Mouse (Mus musculus): Measurements from ENCODE around the gene Tmem116. TPM values are rescaled to one million over a fixed set of nuclear protein-coding genes. Genes with fewer than 3 reads are reported as not detected.

Gene Tmem116
- polyA plus RNA-seq, 1 experiment from 2014 or later, result 2.1 TPM

- Histone ChIP-seq H3K4me1 (replicated peaks) (peaks cover 41% of the 10 kb centered on the region), H3K27me3 (no peaks in the 10 kb centered on the region), H3K36me3 (peaks cover 45% of the 10 kb centered on the region), H3K4me2 (peak overlapping the region; percentile 81), H3K4me3 (peak overlapping the region; percentile 79; the same call in 1 of the 2 replicates), H3K27ac (replicated peaks) (no peak overlapping the region), H3K9me3 (no peaks in the 10 kb centered on the region), H3K9ac (peak overlapping the region; percentile 60)
- 80% methylated on average over 9 of the region's 9 CpGs for WGBS
- ATAC-seq (ENCODE audit: low read depth), result no peak
Measured at GRCm38 (mm10) chr5:121450476-121450875, 1.2 kb upstream of the Tmem116 start.

GRCm38 (mm10) chr5:121451203-121451602 is 490 bp upstream of the Tmem116 start:
- peaks cover 41% of the 10 kb centered on the region for H3K4me1 ChIP-seq (replicated peaks)
- peak overlapping the region; percentile 96 for H3K27ac ChIP-seq (replicated peaks)
- peaks cover 38% of the 10 kb centered on the region for H3K36me3 ChIP-seq
- WGBS, result 28% methylated on average over 8 of the region's 8 CpGs
- peak overlapping the region; percentile 81 for H3K4me2 ChIP-seq
- peak overlapping the region; percentile 79 for H3K4me3 ChIP-seq
- ATAC-seq (ENCODE audit: low read depth), result no peak
- H3K9me3 ChIP-seq, result no peaks in the 10 kb centered on the region
- no peaks in the 10 kb centered on the region for H3K27me3 ChIP-seq
- peak overlapping the region; percentile 91 for H3K9ac ChIP-seq

GRCm38 (mm10) chr5:121452026-121452869 is 555 bp downstream of the Tmem116 start, which contains the start of gene Erp29:
Erp29 (minus strand) TSS chr5:121452506.
- H3K4me1 ChIP-seq (replicated peaks), result peaks cover 41% of the 10 kb centered on the region
- peak within 1 kb of the TSS; percentile 98 for H3K9ac ChIP-seq
- H3K9me3 ChIP-seq, result no peaks in the 10 kb centered on the region
- peak within 1 kb of the TSS; percentile 79 for H3K4me3 ChIP-seq
- H3K4me2 ChIP-seq, result peak within 1 kb of the TSS; percentile 81
- peaks cover 27% of the 10 kb centered on the region for H3K36me3 ChIP-seq
- no peaks in the 10 kb centered on the region for H3K27me3 ChIP-seq
- under 1% methylated on average over 79 of the region's 97 CpGs for WGBS
- ATAC-seq (ENCODE audit: low read depth), result peak; percentile 95
- H3K27ac ChIP-seq (replicated peaks), result peak within 1 kb of the TSS; percentile 96

GRCm38 (mm10) chr5:121452906-121453305 is 1.2 kb downstream of the Tmem116 start:
- Histone ChIP-seq H3K9ac (peak overlapping the region; percentile 98), H3K9me3 (no peaks in the 10 kb centered on the region), H3K4me2 (peak overlapping the region; percentile 79), H3K4me1 (replicated peaks) (peaks cover 41% of the 10 kb centered on the region), H3K27me3 (no peaks in the 10 kb centered on the region), H3K4me3 (peak overlapping the region; percentile 79), H3K36me3 (peaks cover 21% of the 10 kb centered on the region), H3K27ac (replicated peaks) (peak overlapping the region; percentile 96)
- 6% methylated on average over 9 of the region's 9 CpGs for WGBS
- ATAC-seq (ENCODE audit: low read depth), result no peak; the same call in 1 of the 2 replicates

- H3K27ac ChIP-seq (replicated peaks), result no peak overlapping the region
- no peaks in the 10 kb centered on the region for H3K9me3 ChIP-seq
- H3K4me1 ChIP-seq (replicated peaks), result peaks cover 41% of the 10 kb centered on the region
- peaks cover 11% of the 10 kb centered on the region for H3K36me3 ChIP-seq
- H3K4me3 ChIP-seq, result 0 out of 2 replicates have a peak overlapping the region, but pooled peaks have one; percentile 79
- H3K9ac ChIP-seq, result no peak overlapping the region
- ATAC-seq (ENCODE audit: low read depth), result no peak
- peak overlapping the region; percentile 79; the same call in 1 of the 2 replicates for H3K4me2 ChIP-seq
- WGBS, result 95% methylated on average over 13 of the region's 13 CpGs
- H3K27me3 ChIP-seq, result no peaks in the 10 kb centered on the region
Measured at GRCm38 (mm10) chr5:121453743-121454502, 2.2 kb downstream of the Tmem116 start.

GRCm38 (mm10) chr5:121454503-121454782 is 2.8 kb downstream of the Tmem116 start:
- H3K9me3 ChIP-seq, result no peaks in the 10 kb centered on the region
- peaks cover 5% of the 10 kb centered on the region for H3K36me3 ChIP-seq
- peaks cover 37% of the 10 kb centered on the region for H3K4me1 ChIP-seq (replicated peaks)
- H3K4me3 ChIP-seq, result no peak overlapping the region
- WGBS, result 92% methylated on average over 3 of the region's 3 CpGs
- no peak overlapping the region for H3K27ac ChIP-seq (replicated peaks)
- ATAC-seq (ENCODE audit: low read depth), result no peak
- no peak overlapping the region for H3K9ac ChIP-seq
- H3K27me3 ChIP-seq, result no peaks in the 10 kb centered on the region
- no peak overlapping the region for H3K4me2 ChIP-seq

- H3K27ac ChIP-seq (replicated peaks), result no peak overlapping the region
- WGBS, result 70% methylated on average over 9 of the region's 9 CpGs
- no peaks in the 10 kb centered on the region for H3K9me3 ChIP-seq
- H3K4me3 ChIP-seq, result no peak overlapping the region
- H3K4me2 ChIP-seq, result no peak overlapping the region
- peaks cover 25% of the 10 kb centered on the region for H3K4me1 ChIP-seq (replicated peaks)
- no peaks in the 10 kb centered on the region for H3K27me3 ChIP-seq
- ATAC-seq (ENCODE audit: low read depth), result no peak
- H3K36me3 ChIP-seq, result no peaks in the 10 kb centered on the region
- H3K9ac ChIP-seq, result no peak overlapping the region
Measured at GRCm38 (mm10) chr5:121455510-121456265, 4.0 kb downstream of the Tmem116 start.

GRCm38 (mm10) chr5:121461339-121462170 is 9.9 kb downstream of the Tmem116 start:
- no peaks in the 10 kb centered on the region for H3K4me1 ChIP-seq (replicated peaks)
- H3K9ac ChIP-seq, result no peak overlapping the region
- no peak for ATAC-seq (ENCODE audit: low read depth)
- H3K27me3 ChIP-seq, result no peaks in the 10 kb centered on the region
- no peak overlapping the region for H3K27ac ChIP-seq (replicated peaks)
- WGBS, result 63% methylated on average over 4 of the region's 4 CpGs
- H3K9me3 ChIP-seq, result no peaks in the 10 kb centered on the region
- H3K4me2 ChIP-seq, result no peak overlapping the region
- H3K36me3 ChIP-seq, result no peaks in the 10 kb centered on the region
- H3K4me3 ChIP-seq, result no peak overlapping the region

GRCm38 (mm10) chr5:121462171-121462502 is 10.4 kb downstream of the Tmem116 start:
- H3K4me2 ChIP-seq, result no peak overlapping the region
- H3K4me1 ChIP-seq (replicated peaks), result no peaks in the 10 kb centered on the region
- WGBS, result 38% methylated on average over 1 of the region's 1 CpGs
- no peaks in the 10 kb centered on the region for H3K36me3 ChIP-seq
- no peak overlapping the region for H3K4me3 ChIP-seq
- ATAC-seq (ENCODE audit: low read depth), result no peak
- H3K9me3 ChIP-seq, result no peaks in the 10 kb centered on the region
- H3K27ac ChIP-seq (replicated peaks), result no peak overlapping the region
- no peak overlapping the region for H3K9ac ChIP-seq
- no peaks in the 10 kb centered on the region for H3K27me3 ChIP-seq

GRCm38 (mm10) chr5:121462967-121463366 is 11.3 kb downstream of the Tmem116 start:
- Histone ChIP-seq H3K27ac (replicated peaks) (no peak overlapping the region), H3K4me3 (no peak overlapping the region), H3K4me2 (no peak overlapping the region), H3K9me3 (no peaks in the 10 kb centered on the region), H3K9ac (no peak overlapping the region), H3K36me3 (no peaks in the 10 kb centered on the region), H3K27me3 (no peaks in the 10 kb centered on the region), H3K4me1 (replicated peaks) (no peaks in the 10 kb centered on the region)
- ATAC-seq (ENCODE audit: low read depth), result no peak
- 58% methylated on average over 5 of the region's 5 CpGs for WGBS

- Histone ChIP-seq H3K4me2 (no peak overlapping the region), H3K9me3 (no peaks in the 10 kb centered on the region), H3K4me3 (no peak overlapping the region), H3K9ac (no peak overlapping the region), H3K27ac (replicated peaks) (no peak overlapping the region), H3K36me3 (no peaks in the 10 kb centered on the region), H3K4me1 (replicated peaks) (no peaks in the 10 kb centered on the region), H3K27me3 (no peaks in the 10 kb centered on the region)
- 80% methylated on average over 5 of the region's 5 CpGs for WGBS
- ATAC-seq (ENCODE audit: low read depth), result no peak
Measured at GRCm38 (mm10) chr5:121463601-121464250, 12.0 kb downstream of the Tmem116 start.

All from neural tube, embryonic 13.5 days (tissue).